Mouse (Mus musculus): ENCODE measurements around the gene Mrps16. TPM values are rescaled to one million over a fixed set of nuclear protein-coding genes. Genes with fewer than 3 reads are reported as not detected.
A peak's percentile ranks its signal among the peaks of the same experiment; 100 is the strongest.

The Mrps16 gene
- polyA plus RNA-seq, 1 experiment = 65.0 TPM

GRCm38 (mm10) chr14:20371854-20372253 lies 21.6 kb downstream of the Mrps16 start:
- Histone ChIP-seq H3K4me1 (ENCODE audit: control insufficient read depth, insufficient read depth, low read length) (no peaks in the 10 kb centered on the region), H3K4me3 (ENCODE audit: insufficient read depth, low read length) (no peak overlapping the region), H3K27ac (ENCODE audit: insufficient read depth, low read length) (no peak overlapping the region)
- no peak for TF ChIP-seq POLR2A (IDR thresholded peaks at IDR 0.05; ENCODE audit: low read depth, low read length)
- TF ChIP-seq CTCF (IDR thresholded peaks at IDR 0.05; ENCODE audit: borderline replicate concordance, insufficient read depth, low read length) = no peak

GRCm38 (mm10) chr14:20370798-20371197 lies 22.6 kb downstream of the Mrps16 start:
- Histone ChIP-seq H3K4me3 (ENCODE audit: insufficient read depth, low read length) (no peak overlapping the region), H3K27ac (ENCODE audit: insufficient read depth, low read length) (no peak overlapping the region), H3K4me1 (ENCODE audit: control insufficient read depth, insufficient read depth, low read length) (no peaks in the 10 kb centered on the region)
- no peak for TF ChIP-seq CTCF (IDR thresholded peaks at IDR 0.05; ENCODE audit: borderline replicate concordance, insufficient read depth, low read length)
- no peak for TF ChIP-seq POLR2A (IDR thresholded peaks at IDR 0.05; ENCODE audit: low read depth, low read length)

- Histone ChIP-seq H3K4me3 (ENCODE audit: insufficient read depth, low read length) (no peak overlapping the region), H3K27ac (ENCODE audit: insufficient read depth, low read length) (no peak overlapping the region), H3K4me1 (ENCODE audit: control insufficient read depth, insufficient read depth, low read length) (no peaks in the 10 kb centered on the region)
- TF ChIP-seq POLR2A (IDR thresholded peaks at IDR 0.05; ENCODE audit: low read depth, low read length) = no peak
- TF ChIP-seq CTCF (IDR thresholded peaks at IDR 0.05; ENCODE audit: borderline replicate concordance, insufficient read depth, low read length) = no peak
Observed at GRCm38 (mm10) chr14:20368271-20368670, 25.2 kb downstream of the Mrps16 start.

- H3K4me1 ChIP-seq (ENCODE audit: control insufficient read depth, insufficient read depth, low read length) = no peaks in the 10 kb centered on the region
- no peak overlapping the region for H3K27ac ChIP-seq (ENCODE audit: insufficient read depth, low read length)
- no peak for TF ChIP-seq POLR2A (IDR thresholded peaks at IDR 0.05; ENCODE audit: low read depth, low read length)
- no peak for TF ChIP-seq CTCF (IDR thresholded peaks at IDR 0.05; ENCODE audit: borderline replicate concordance, insufficient read depth, low read length)
- H3K4me3 ChIP-seq (ENCODE audit: insufficient read depth, low read length) = no peak overlapping the region
Observed at GRCm38 (mm10) chr14:20363230-20363629, 30.2 kb downstream of the Mrps16 start.

GRCm38 (mm10) chr14:20347991-20348541 lies 45.4 kb downstream of the Mrps16 start, which contains the start of the genes Ecd and Fam149b:
Ecd (minus strand) TSS chr14:20348121.
Fam149b (plus strand) TSS chr14:20348162.
- peak; percentile 79 for TF ChIP-seq POLR2A (IDR thresholded peaks at IDR 0.05; ENCODE audit: low read depth, low read length)
- TF ChIP-seq CTCF (IDR thresholded peaks at IDR 0.05; ENCODE audit: borderline replicate concordance, insufficient read depth, low read length) = no peak
- Histone ChIP-seq H3K4me1 (ENCODE audit: control insufficient read depth, insufficient read depth, low read length) (peaks cover 8% of the 10 kb centered on the region; the same call in 1 of the 2 replicates), H3K4me3 (ENCODE audit: insufficient read depth, low read length) (peak within 1 kb of the TSS; percentile 97), H3K27ac (ENCODE audit: insufficient read depth, low read length) (peak within 1 kb of the TSS; percentile 82)

- H3K27ac ChIP-seq (ENCODE audit: insufficient read depth, low read length) = peak overlapping the region; percentile 44; the same call in 1 of the 2 replicates
- H3K4me3 ChIP-seq (ENCODE audit: insufficient read depth, low read length) = peak overlapping the region; percentile 88
- H3K4me1 ChIP-seq (ENCODE audit: control insufficient read depth, insufficient read depth, low read length) = peaks cover 8% of the 10 kb centered on the region; the same call in 1 of the 2 replicates
- TF ChIP-seq CTCF (IDR thresholded peaks at IDR 0.05; ENCODE audit: borderline replicate concordance, insufficient read depth, low read length) (no peak), POLR2A (IDR thresholded peaks at IDR 0.05; ENCODE audit: low read depth, low read length) (no peak)
Observed at GRCm38 (mm10) chr14:20347441-20347990, 45.9 kb downstream of the Mrps16 start.

DNA sequence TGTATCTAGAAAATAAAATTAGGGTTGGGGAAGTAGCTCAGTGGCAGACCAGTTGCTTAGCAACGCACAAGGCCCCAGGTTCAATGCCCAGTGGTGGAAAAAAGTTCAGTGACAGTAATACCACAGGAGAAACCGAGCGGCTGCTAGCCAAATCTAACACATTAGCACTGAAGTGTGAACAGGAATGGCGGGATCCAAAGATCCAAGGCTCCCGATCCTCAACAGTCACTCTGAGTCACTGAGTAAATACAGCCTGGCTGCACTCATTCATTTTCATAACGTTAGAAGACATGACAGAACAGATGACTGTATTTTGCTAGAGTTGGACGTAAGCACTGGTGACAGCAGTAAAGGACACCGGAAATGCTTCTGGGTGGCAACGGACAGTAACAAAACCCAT lies 47.5 kb downstream of the Mrps16 start:
- H3K4me1 ChIP-seq (ENCODE audit: control insufficient read depth, insufficient read depth, low read length) = peaks cover 8% of the 10 kb centered on the region; the same call in 1 of the 2 replicates
- H3K4me3 ChIP-seq (ENCODE audit: insufficient read depth, low read length) = no peak overlapping the region
- no peak overlapping the region for H3K27ac ChIP-seq (ENCODE audit: insufficient read depth, low read length)
- TF ChIP-seq CTCF (IDR thresholded peaks at IDR 0.05; ENCODE audit: borderline replicate concordance, insufficient read depth, low read length) (no peak), POLR2A (IDR thresholded peaks at IDR 0.05; ENCODE audit: low read depth, low read length) (no peak)

DNA sequence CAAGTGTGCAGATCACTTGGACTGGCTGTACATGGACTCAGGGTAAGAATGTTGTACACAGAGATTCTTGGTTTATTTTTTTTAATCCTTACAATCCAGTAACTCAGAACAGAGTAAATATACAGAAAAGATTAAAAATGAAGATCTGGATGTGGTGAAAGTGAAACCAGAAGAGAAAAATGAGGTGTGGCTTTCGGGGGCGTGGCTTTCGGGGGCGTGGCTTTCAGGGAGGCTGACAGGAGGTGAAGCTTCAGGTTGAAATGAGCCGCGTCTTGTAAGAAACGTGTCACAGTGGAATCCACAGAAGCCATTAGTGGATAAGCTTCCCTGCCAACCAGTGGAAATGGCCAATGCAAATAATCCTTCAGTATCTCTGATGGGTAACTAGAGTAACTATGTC lies 52.6 kb downstream of the Mrps16 start:
- Histone ChIP-seq H3K27ac (ENCODE audit: insufficient read depth, low read length) (no peak overlapping the region), H3K4me3 (ENCODE audit: insufficient read depth, low read length) (no peak overlapping the region), H3K4me1 (ENCODE audit: control insufficient read depth, insufficient read depth, low read length) (peaks cover under 1% of the 10 kb centered on the region; the same call in 1 of the 2 replicates)
- TF ChIP-seq POLR2A (IDR thresholded peaks at IDR 0.05; ENCODE audit: low read depth, low read length) (no peak), CTCF (IDR thresholded peaks at IDR 0.05; ENCODE audit: borderline replicate concordance, insufficient read depth, low read length) (no peak)

GRCm38 (mm10) chr14:20340149-20340548 lies 53.3 kb downstream of the Mrps16 start:
- Histone ChIP-seq H3K4me3 (ENCODE audit: insufficient read depth, low read length) (no peak overlapping the region), H3K27ac (ENCODE audit: insufficient read depth, low read length) (no peak overlapping the region), H3K4me1 (ENCODE audit: control insufficient read depth, insufficient read depth, low read length) (no peaks in the 10 kb centered on the region)
- TF ChIP-seq CTCF (IDR thresholded peaks at IDR 0.05; ENCODE audit: borderline replicate concordance, insufficient read depth, low read length) (no peak), POLR2A (IDR thresholded peaks at IDR 0.05; ENCODE audit: low read depth, low read length) (no peak)

GRCm38 (mm10) chr14:20339415-20339814 lies 54.0 kb downstream of the Mrps16 start:
- no peak overlapping the region for H3K27ac ChIP-seq (ENCODE audit: insufficient read depth, low read length)
- no peak overlapping the region for H3K4me3 ChIP-seq (ENCODE audit: insufficient read depth, low read length)
- TF ChIP-seq CTCF (IDR thresholded peaks at IDR 0.05; ENCODE audit: borderline replicate concordance, insufficient read depth, low read length) (no peak), POLR2A (IDR thresholded peaks at IDR 0.05; ENCODE audit: low read depth, low read length) (no peak)
- H3K4me1 ChIP-seq (ENCODE audit: control insufficient read depth, insufficient read depth, low read length) = no peaks in the 10 kb centered on the region

Other genes starting within 250 kb of the Mrps16 start
- gene Kcnk5, start 211.8 kb downstream of the Mrps16 start, polyA plus RNA-seq (2011; ENCODE audit: insufficient read length, low read depth, missing spikeins) = 0.40 and 1.1 TPM in 2 replicates
- not detected in 2 replicates for gene Kcnk16, start 124.4 kb downstream of the Mrps16 start, polyA plus RNA-seq (2011; ENCODE audit: insufficient read length, low read depth, missing spikeins)
- 10.4 and 11.1 TPM in 2 replicates for gene Nudt13, start 98.9 kb downstream of the Mrps16 start, polyA plus RNA-seq (2011; ENCODE audit: insufficient read length, low read depth, missing spikeins)
- gene Ecd, start 45.5 kb downstream of the Mrps16 start, polyA plus RNA-seq (2011; ENCODE audit: insufficient read length, low read depth, missing spikeins) = 36.4 and 38.2 TPM in 2 replicates
- 34.2 and 39.7 TPM in 2 replicates for gene Fam149b, start 45.5 kb downstream of the Mrps16 start, polyA plus RNA-seq (2011; ENCODE audit: insufficient read length, low read depth, missing spikeins)
- 58.0 and 76.8 TPM in 2 replicates for gene Dnajc9, start 4.7 kb downstream of the Mrps16 start, polyA plus RNA-seq (2011; ENCODE audit: insufficient read length, low read depth, missing spikeins)
- 1.4 TPM in 1 of 2 replicates, not detected in the other for gene Cfap70, start 58.6 kb upstream of the Mrps16 start, polyA plus RNA-seq (2011; ENCODE audit: insufficient read length, low read depth, missing spikeins)
- 127 and 138 TPM in 2 replicates for gene Anxa7, start 86.5 kb upstream of the Mrps16 start, polyA plus RNA-seq (2011; ENCODE audit: insufficient read length, low read depth, missing spikeins)
- 1.2 TPM in 2 replicates for gene Mss51, start 103.3 kb upstream of the Mrps16 start, polyA plus RNA-seq (2011; ENCODE audit: insufficient read length, low read depth, missing spikeins)
- gene Ppp3cb, start 152.9 kb upstream of the Mrps16 start, polyA plus RNA-seq (2011; ENCODE audit: insufficient read length, low read depth, missing spikeins) = 80.3 and 93.9 TPM in 2 replicates
- gene Usp54, start 247.4 kb upstream of the Mrps16 start, polyA plus RNA-seq (2011; ENCODE audit: insufficient read length, low read depth, missing spikeins) = 7.1 and 8.4 TPM in 2 replicates